ENCODE assay signal across 9 mouse cellular contexts in genomic region chr6:84585686-84586300, GRCm38 (mm10). TPM values are rescaled to one million over a fixed set of nuclear protein-coding genes. Genes with fewer than 3 reads are reported as not detected.
DNase-seq lines count a peak whose midpoint lies in the region; ATAC-seq and TF ChIP-seq lines count a peak whose summit lies in the region.
"Had no signal": no experiment of that assay in that cellular context is flagged by ENCODE, and none has a peak within 500 bp of the region (broad histone marks: within the 10 kb centered on the region; RNA-seq: fewer than 3 reads in every experiment).

No protein-coding gene starts in this region.

- no peak for ATAC-seq in hindbrain, embryonic 15.5 days (ENCODE audit: low FRiP score, low read depth)
- ATAC-seq in midbrain, embryonic 13.5 days, result no peak

- H3K9ac ChIP-seq in hindbrain, embryonic 15.5 days, result peak overlapping the region; percentile 38
- H3K9ac ChIP-seq in midbrain, embryonic 13.5 days (replicated peaks), result peak overlapping the region; percentile 58

- peak; percentile 53 for DNase-seq in embryo, embryonic 11 days
- DNase-seq in embryo, embryonic 10 days (ENCODE audit: low spot score), result no peak
- no peak for DNase-seq in frontal cortex, postnatal 25 days (ENCODE audit: low spot score in 2 of 2)
- no peak for DNase-seq in spleen, postnatal 36 days (ENCODE audit: low spot score in 2 of 2)
- DNase-seq in MN1 (ENCODE audit: low spot score), result no peak

- no peak for TF ChIP-seq POLR2A in embryonic fibroblast, embryonic 13.5 days (IDR thresholded peaks at IDR 0.05; ENCODE audit: low read depth, low read length)

- TF ChIP-seq CTCF in embryonic fibroblast, embryonic 13.5 days (IDR thresholded peaks at IDR 0.05; ENCODE audit: borderline replicate concordance, insufficient read depth, low read length), result no peak

- H3K27me3 ChIP-seq in hindbrain, embryonic 15.5 days, result peaks cover 73% of the 10 kb centered on the region
- peaks cover 98% of the 10 kb centered on the region for H3K27me3 ChIP-seq in midbrain, embryonic 13.5 days

- under 1% methylated on average over 37 of the region's 37 CpGs for WGBS in hindbrain, embryonic 15.5 days
- under 1% methylated on average over 37 of the region's 37 CpGs for WGBS in midbrain, embryonic 13.5 days

- H3K36me3 ChIP-seq in hindbrain, embryonic 15.5 days, result no peaks in the 10 kb centered on the region
- no peaks in the 10 kb centered on the region for H3K36me3 ChIP-seq in midbrain, embryonic 13.5 days

- H3K4me3 ChIP-seq in embryonic fibroblast, embryonic 13.5 days (ENCODE audit: insufficient read depth, low read length), result peak overlapping the region; percentile 23
- peak overlapping the region; percentile 49 for H3K4me3 ChIP-seq in hindbrain, embryonic 15.5 days
- H3K4me3 ChIP-seq in midbrain, embryonic 13.5 days (replicated peaks), result peak overlapping the region; percentile 50

- H3K27ac ChIP-seq in embryonic fibroblast, embryonic 13.5 days (ENCODE audit: insufficient read depth, low read length), result no peak overlapping the region
- peak overlapping the region; percentile 61 for H3K27ac ChIP-seq in hindbrain, embryonic 15.5 days (replicated peaks)
- no peak overlapping the region for H3K27ac ChIP-seq in midbrain, embryonic 13.5 days
- H3K27ac ChIP-seq: macrophage had no signal

- no peaks in the 10 kb centered on the region for H3K9me3 ChIP-seq in hindbrain, embryonic 15.5 days
- H3K9me3 ChIP-seq in midbrain, embryonic 13.5 days, result no peaks in the 10 kb centered on the region

- H3K4me1 ChIP-seq in embryonic fibroblast, embryonic 13.5 days (ENCODE audit: control insufficient read depth, insufficient read depth, low read length), result peaks cover 3% of the 10 kb centered on the region; the same call in 1 of the 2 replicates
- H3K4me1 ChIP-seq in hindbrain, embryonic 15.5 days (replicated peaks), result peaks cover 71% of the 10 kb centered on the region
- H3K4me1 ChIP-seq in midbrain, embryonic 13.5 days (replicated peaks), result peaks cover 75% of the 10 kb centered on the region

- peak overlapping the region; percentile 97 for H3K4me2 ChIP-seq in hindbrain, embryonic 15.5 days
- peak overlapping the region; percentile 85 for H3K4me2 ChIP-seq in midbrain, embryonic 13.5 days (replicated peaks)

RNA-seq across cellular contexts. Expression of gene Cyp26b1, which starts 7.9 kb away (rescaled TPM):
- 6.2 and 12.0 TPM in 2 replicates for polyA plus RNA-seq in embryonic fibroblast, embryonic 13.5 days (2011; ENCODE audit: insufficient read length, low read depth, missing spikeins)
- polyA plus RNA-seq in hindbrain, embryonic 15.5 days (2015; fragmentation: Nextera tagmentation; extraction: Ambion mirVana), result 43.8 and 52.7 TPM in 2 replicates
- 12.6 and 14.7 TPM in 2 replicates for polyA plus RNA-seq in midbrain, embryonic 13.5 days (2015; fragmentation: Nextera tagmentation; extraction: Ambion mirVana)
